Mouse (Mus musculus) kidney, adult 2 months (tissue): ENCODE measurements around the gene 4930544D05Rik.

ENCODE experiments used
- CTCF ChIP-seq: fragments of 200-500 bp; conservative IDR thresholded peaks from 2 replicates; pipeline ENCODE4 v1.5.1; 2011; ENCODE audit warnings: low read depth, mild to moderate bottlenecking, control low read depth, low read length, moderate library complexity, mixed read lengths; ENCODE audit not compliant: insufficient read depth, insufficient read length
- POLR2A ChIP-seq: fragments of 200-500 bp; IDR thresholded peaks from one replicate; pipeline ENCODE4 v1.6.1; 2011; ENCODE audit warnings: low read depth, low read length, control low read depth

DNA sequence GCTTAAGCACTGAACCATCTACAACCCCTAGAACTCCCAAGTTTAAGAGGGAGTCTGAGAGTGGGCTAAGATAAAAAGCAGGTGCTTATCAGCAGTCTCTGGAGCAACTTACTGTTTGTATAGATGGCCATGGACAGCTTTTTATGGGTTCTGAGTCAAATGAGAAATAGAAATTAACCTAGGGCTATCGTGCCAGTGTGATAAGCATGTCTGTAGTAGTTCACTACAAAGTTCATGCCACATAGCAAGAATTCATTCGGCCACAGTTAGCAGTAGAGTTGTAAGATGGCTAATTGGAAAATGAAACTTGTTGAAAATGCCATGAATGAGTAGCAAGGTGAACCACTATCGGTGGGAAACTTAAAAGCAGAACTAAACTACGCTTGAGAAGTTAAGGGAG lies 32.9 kb downstream of the 4930544D05Rik start:
- TF ChIP-seq CTCF (no peak), POLR2A (no peak)
